Mouse (Mus musculus): ENCODE results near the gene Olfr1145. TPM values are rescaled to one million over a fixed set of nuclear protein-coding genes. Genes with fewer than 3 reads are reported as not detected.

Gene Olfr1145
- total RNA-seq (2014; rRNA removed) (not detected in 2 replicates), polyA plus RNA-seq (2015; fragmentation: Nextera tagmentation; extraction: Ambion mirVana) (not detected in 2 replicates)

DNA sequence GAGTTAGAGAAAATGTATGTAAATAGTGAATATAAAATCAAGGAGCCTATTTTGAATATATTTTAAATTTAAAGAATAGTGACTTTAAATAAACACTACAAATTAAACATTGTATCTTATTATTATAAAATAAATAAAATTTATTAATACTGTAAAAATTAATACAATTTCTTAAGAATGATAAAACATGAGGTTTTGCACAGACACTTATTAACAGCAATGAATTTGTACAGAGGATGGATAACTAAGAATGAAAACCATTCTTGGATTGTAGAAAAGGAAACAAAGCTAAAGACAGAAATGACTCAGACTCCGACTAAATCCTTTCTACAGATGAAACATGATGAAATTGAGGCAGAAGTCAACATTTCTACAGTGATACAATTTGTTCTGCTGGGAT is at the start of gene Olfr1145:
Olfr1145 (plus strand) TSS at position 301 of the 400 bp plus-strand sequence.
- no peak within 1 kb of the TSS for H3K27ac ChIP-seq (ENCODE audit: low read depth, low read length)
- WGBS, result 79% methylated on average over 1 of the region's 1 CpGs
- H3K4me3 ChIP-seq (ENCODE audit: low read depth, low read length), result no peak within 1 kb of the TSS
- no peaks in the 10 kb centered on the region for H3K4me1 ChIP-seq (ENCODE audit: insufficient read depth, low read length)
- TF ChIP-seq CTCF (IDR thresholded peaks at IDR 0.05), result no peak
- H3K9me3 ChIP-seq (ENCODE audit: low read length), result no peaks in the 10 kb centered on the region
- ATAC-seq (ENCODE audit: low FRiP score) (no peak), DNase-seq (ENCODE audit: low spot score) (no peak)
- H3K4me2 ChIP-seq (ENCODE audit: low read depth, low read length, poor library complexity, severe bottlenecking), result no peak within 1 kb of the TSS
- no peak within 1 kb of the TSS for H3K9ac ChIP-seq (replicated peaks; ENCODE audit: low read length, poor library complexity, severe bottlenecking)
- H3K36me3 ChIP-seq (ENCODE audit: insufficient read depth, low read length), result no peaks in the 10 kb centered on the region
- no peaks in the 10 kb centered on the region for H3K27me3 ChIP-seq (ENCODE audit: insufficient read depth, low read length)

DNA sequence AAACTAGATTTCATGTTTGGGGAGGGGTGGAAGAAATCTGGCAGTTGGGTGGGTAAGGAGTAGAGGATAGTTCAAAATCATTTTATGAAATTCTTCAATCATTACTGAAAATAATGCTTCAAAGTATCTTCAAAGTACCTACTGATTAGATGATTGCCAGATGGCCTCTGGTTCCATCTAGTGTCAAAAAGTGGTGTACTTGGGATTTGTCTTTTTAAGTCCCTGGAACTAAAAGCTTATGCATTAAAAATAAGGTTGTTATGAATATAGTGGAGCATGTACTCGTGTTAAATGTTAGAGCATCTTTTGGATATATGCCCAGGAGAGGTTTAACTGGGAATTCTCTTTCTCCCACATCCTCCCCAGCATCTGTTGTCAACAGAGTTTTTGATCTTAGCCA is 33.5 kb upstream of the Olfr1145 start:
- ATAC-seq (ENCODE audit: low FRiP score), result no peak
- Histone ChIP-seq H3K9me3 (ENCODE audit: low read length) (no peaks in the 10 kb centered on the region), H3K27me3 (ENCODE audit: insufficient read depth, low read length) (no peaks in the 10 kb centered on the region), H3K27ac (ENCODE audit: low read depth, low read length) (no peak overlapping the region), H3K4me3 (ENCODE audit: low read depth, low read length) (no peak overlapping the region), H3K9ac (replicated peaks; ENCODE audit: low read length, poor library complexity, severe bottlenecking) (no peak overlapping the region), H3K36me3 (ENCODE audit: insufficient read depth, low read length) (no peaks in the 10 kb centered on the region), H3K4me1 (ENCODE audit: insufficient read depth, low read length) (no peaks in the 10 kb centered on the region), H3K4me2 (ENCODE audit: low read depth, low read length, poor library complexity, severe bottlenecking) (no peak overlapping the region)
- WGBS, result 38% methylated on average over 1 of the region's 1 CpGs
- TF ChIP-seq CTCF (IDR thresholded peaks at IDR 0.05), result peak; percentile 46
- DNase-seq (ENCODE audit: low spot score), result peak; percentile 1

DNA sequence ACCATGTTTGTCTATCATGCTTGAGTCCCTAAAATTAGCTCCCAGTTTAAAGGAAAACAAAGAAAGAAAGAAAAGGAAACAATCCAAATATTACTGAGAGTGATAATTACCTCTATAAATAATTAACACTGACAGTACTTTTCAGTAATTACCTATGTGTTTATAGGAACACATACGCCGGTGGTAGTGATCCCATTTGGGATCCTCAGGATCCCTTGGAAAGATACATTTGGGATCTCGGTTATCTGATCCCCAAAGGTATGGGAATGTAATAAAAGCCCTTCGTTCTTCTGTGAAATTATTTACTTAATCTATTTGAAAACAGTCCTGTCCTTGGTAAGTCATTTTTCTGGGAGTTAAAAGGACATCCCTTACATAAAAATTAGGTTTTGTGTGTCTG is 30.4 kb upstream of the Olfr1145 start, which contains the start of gene Olfr152:
Olfr152 (plus strand) TSS at position 301 of the 400 bp plus-strand sequence.
- H3K27ac ChIP-seq (ENCODE audit: low read depth, low read length), result no peak within 1 kb of the TSS

DNA sequence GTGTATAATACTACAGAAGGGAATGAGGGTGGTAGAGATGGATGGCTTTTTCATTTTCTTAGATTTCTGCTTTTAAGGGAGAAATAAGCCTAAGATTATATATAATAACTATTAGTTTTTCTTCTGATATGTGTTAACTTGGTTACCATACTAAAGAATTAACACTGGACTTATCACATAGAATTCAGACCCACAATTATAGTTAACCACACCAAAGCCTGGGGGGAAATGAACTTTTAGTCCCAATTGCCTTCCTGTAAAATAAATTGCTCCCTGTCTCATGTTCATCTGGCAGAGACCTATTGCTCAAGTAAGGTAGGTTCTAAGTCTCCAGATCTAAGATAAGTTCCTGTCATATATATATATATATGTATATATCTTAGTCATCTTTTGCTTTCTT is 9.3 kb upstream of the Olfr1145 start, which contains the start of gene Olfr1143:
Olfr1143 (plus strand) TSS at position 301 of the 400 bp plus-strand sequence.
- no peak for DNase-seq (ENCODE audit: low spot score)

More for the DNA sequence above, 30.4 kb upstream of the Olfr1145 start, which contains the start of gene Olfr152:
- Histone ChIP-seq H3K9ac (replicated peaks; ENCODE audit: low read length, poor library complexity, severe bottlenecking) (no peak within 1 kb of the TSS), H3K4me2 (ENCODE audit: low read depth, low read length, poor library complexity, severe bottlenecking) (no peak within 1 kb of the TSS), H3K36me3 (ENCODE audit: insufficient read depth, low read length) (no peaks in the 10 kb centered on the region), H3K4me3 (ENCODE audit: low read depth, low read length) (no peak within 1 kb of the TSS), H3K9me3 (ENCODE audit: low read length) (no peaks in the 10 kb centered on the region), H3K4me1 (ENCODE audit: insufficient read depth, low read length) (no peaks in the 10 kb centered on the region), H3K27me3 (ENCODE audit: insufficient read depth, low read length) (no peaks in the 10 kb centered on the region)
- 77% methylated on average over 4 of the region's 4 CpGs for WGBS
- TF ChIP-seq CTCF (IDR thresholded peaks at IDR 0.05), result no peak
- DNase-seq (ENCODE audit: low spot score) (no peak), ATAC-seq (ENCODE audit: low FRiP score) (no peak)

DNA sequence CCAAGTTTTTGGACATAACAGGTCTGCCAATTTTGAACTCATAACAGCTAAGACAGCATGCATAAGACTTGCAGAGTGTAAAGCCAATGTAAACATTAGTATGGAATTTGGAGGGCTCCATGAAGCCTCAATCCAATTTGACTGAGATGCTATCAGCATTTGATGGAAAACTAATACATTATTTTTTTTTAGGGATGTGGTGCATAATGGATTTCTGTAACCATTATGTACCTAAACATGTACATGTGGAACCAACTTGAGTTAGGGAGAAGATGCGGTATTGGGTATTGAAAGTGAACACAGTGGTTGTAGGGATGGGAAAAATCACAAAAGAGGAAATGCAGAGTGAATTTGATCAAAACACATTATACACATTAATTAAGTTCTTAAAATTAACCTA is 20.6 kb downstream of the Olfr1145 start, which contains the start of gene Olfr1148:
Olfr1148 (plus strand) TSS at position 301 of the 400 bp plus-strand sequence.
- 95% methylated on average over 1 of the region's 1 CpGs for WGBS
- DNase-seq (ENCODE audit: low spot score) (no peak), ATAC-seq (ENCODE audit: low FRiP score) (no peak)
- Histone ChIP-seq H3K9me3 (ENCODE audit: low read length) (no peaks in the 10 kb centered on the region), H3K4me3 (ENCODE audit: low read depth, low read length) (no peak within 1 kb of the TSS), H3K4me1 (ENCODE audit: insufficient read depth, low read length) (no peaks in the 10 kb centered on the region), H3K9ac (replicated peaks; ENCODE audit: low read length, poor library complexity, severe bottlenecking) (no peak within 1 kb of the TSS), H3K4me2 (ENCODE audit: low read depth, low read length, poor library complexity, severe bottlenecking) (no peak within 1 kb of the TSS), H3K27me3 (ENCODE audit: insufficient read depth, low read length) (no peaks in the 10 kb centered on the region), H3K36me3 (ENCODE audit: insufficient read depth, low read length) (no peaks in the 10 kb centered on the region), H3K27ac (ENCODE audit: low read depth, low read length) (no peak within 1 kb of the TSS)
- no peak for TF ChIP-seq CTCF (IDR thresholded peaks at IDR 0.05)

More for the DNA sequence above, 9.3 kb upstream of the Olfr1145 start, which contains the start of gene Olfr1143:
- H3K9me3 ChIP-seq (ENCODE audit: low read length), result no peaks in the 10 kb centered on the region
- no peak within 1 kb of the TSS for H3K9ac ChIP-seq (replicated peaks; ENCODE audit: low read length, poor library complexity, severe bottlenecking)
- no peaks in the 10 kb centered on the region for H3K27me3 ChIP-seq (ENCODE audit: insufficient read depth, low read length)
- ATAC-seq (ENCODE audit: low FRiP score), result no peak
- no peak within 1 kb of the TSS for H3K27ac ChIP-seq (ENCODE audit: low read depth, low read length)
- no peak within 1 kb of the TSS for H3K4me3 ChIP-seq (ENCODE audit: low read depth, low read length)
- no peaks in the 10 kb centered on the region for H3K36me3 ChIP-seq (ENCODE audit: insufficient read depth, low read length)
- no peak for TF ChIP-seq CTCF (IDR thresholded peaks at IDR 0.05)
- no peaks in the 10 kb centered on the region for H3K4me1 ChIP-seq (ENCODE audit: insufficient read depth, low read length)
- H3K4me2 ChIP-seq (ENCODE audit: low read depth, low read length, poor library complexity, severe bottlenecking), result no peak within 1 kb of the TSS

DNA sequence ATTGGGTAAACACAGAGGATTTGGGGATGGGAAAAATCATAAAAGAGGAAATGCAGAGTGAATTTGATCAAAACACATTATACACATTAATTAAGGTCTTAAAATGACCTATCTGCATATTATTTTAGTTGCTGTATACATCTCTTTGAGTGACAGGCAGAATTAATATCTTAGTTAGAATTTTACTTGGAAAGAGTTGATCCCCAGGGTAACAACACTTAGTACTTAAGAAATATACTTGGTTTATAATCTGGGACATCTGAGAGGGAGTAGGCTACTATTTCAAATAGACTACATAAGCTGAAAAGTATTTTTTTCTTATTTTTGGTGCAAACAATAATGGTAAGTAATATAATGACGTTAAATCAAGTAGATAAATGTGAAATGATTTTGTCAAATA is 34.1 kb downstream of the Olfr1145 start, which contains the start of gene Olfr1150-ps1:
Olfr1150-ps1 (plus strand) TSS at position 301 of the 400 bp plus-strand sequence.
- Histone ChIP-seq H3K4me1 (ENCODE audit: insufficient read depth, low read length) (no peaks in the 10 kb centered on the region), H3K4me3 (ENCODE audit: low read depth, low read length) (no peak within 1 kb of the TSS), H3K27ac (ENCODE audit: low read depth, low read length) (no peak within 1 kb of the TSS), H3K36me3 (ENCODE audit: insufficient read depth, low read length) (no peaks in the 10 kb centered on the region), H3K27me3 (ENCODE audit: insufficient read depth, low read length) (no peaks in the 10 kb centered on the region), H3K9ac (replicated peaks; ENCODE audit: low read length, poor library complexity, severe bottlenecking) (no peak within 1 kb of the TSS), H3K9me3 (ENCODE audit: low read length) (no peaks in the 10 kb centered on the region), H3K4me2 (ENCODE audit: low read depth, low read length, poor library complexity, severe bottlenecking) (no peak within 1 kb of the TSS)
- no peak for ATAC-seq (ENCODE audit: low FRiP score)
- WGBS, result 77% methylated on average over 1 of the region's 1 CpGs
- no peak for TF ChIP-seq CTCF (IDR thresholded peaks at IDR 0.05)
- DNase-seq (ENCODE audit: low spot score), result no peak

Measured in midbrain, postnatal 0 days (tissue).